Mouse (Mus musculus) C2C12 (cell line): ENCODE measurements around the gene Lcp2.

Experiments used
- CEBPB ChIP-seq: IDR thresholded peaks from one replicate; pipeline ENCODE4 v1.6.1; 2011; ENCODE audit warnings: low read depth, mild to moderate bottlenecking, control low read depth, moderate library complexity
- CTCF ChIP-seq: IDR thresholded peaks from one replicate; pipeline ENCODE4 v1.5.1; 2011; ENCODE audit not compliant: control insufficient read depth, insufficient read depth, insufficient read length
- USF1 ChIP-seq: IDR thresholded peaks from one replicate; pipeline ENCODE4 v1.6.1; 2011; ENCODE audit warnings: low read depth, mild to moderate bottlenecking, control low read depth, moderate library complexity

DNA sequence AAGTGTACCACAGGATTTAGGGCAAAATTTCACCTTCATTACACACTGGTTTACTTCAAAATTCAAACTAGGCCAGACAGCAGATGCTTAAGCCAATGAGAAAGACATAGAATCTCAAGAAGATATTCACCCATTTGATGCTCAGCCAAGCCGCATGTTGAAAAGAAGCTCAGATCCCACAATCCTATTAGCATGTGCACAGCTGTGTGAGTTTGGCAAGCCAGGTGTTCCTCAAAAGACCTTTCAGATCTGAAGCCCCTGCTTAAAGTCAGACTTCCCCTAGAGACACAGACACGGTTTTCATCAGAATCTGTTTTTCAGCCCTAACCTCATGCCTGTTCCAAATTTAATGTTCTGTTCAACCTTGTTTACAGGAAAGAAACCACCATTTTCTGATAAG, 31.1 kb downstream of the Lcp2 start:
- TF ChIP-seq USF1 (no peak), CTCF (no peak), CEBPB (no peak)
